Mouse (Mus musculus): ENCODE data around the gene Vtcn1.

Gene Vtcn1

DNA sequence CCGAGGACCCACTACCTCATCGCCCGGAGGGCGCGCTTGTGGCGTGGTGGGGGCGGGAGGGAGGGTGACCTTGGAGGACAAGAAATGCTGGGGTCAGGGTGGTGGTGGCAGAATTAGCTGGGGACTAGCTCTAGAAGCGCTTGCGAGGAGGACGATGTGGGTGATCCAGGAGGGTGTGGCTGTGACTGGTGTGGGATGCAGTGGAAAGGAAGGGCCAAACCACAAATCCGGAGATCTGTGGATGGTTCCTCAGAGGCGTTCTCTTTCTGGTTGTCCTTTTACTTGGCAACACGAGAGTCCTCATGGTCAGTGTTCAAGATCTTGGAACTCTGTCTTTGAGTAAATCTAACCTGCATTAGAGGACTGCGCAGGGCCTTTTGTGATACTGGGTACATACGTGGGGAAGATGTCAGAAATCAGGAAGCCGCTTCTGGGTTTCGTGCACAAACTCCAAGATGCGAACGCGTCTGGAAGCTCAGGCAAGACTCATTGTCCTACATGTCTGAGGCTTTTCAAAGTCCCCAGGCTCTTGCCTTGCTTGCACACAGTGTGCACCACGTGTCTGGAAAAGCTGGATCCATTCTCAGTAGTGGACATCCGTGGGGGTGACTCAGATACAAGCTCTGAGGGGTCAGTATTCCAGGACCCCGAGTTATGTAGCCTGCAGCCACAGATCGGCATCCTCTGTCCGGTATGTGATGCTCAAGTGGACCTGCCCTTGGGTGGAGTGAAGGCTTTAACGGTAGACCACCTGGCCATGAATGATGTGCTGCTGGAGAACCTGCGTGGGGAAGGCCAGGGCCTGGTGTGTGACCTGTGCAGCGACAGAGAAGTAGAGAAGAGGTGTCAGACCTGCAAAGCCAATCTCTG, 97.5 kb downstream of the Vtcn1 start:
- DNase-seq: no peak

DNA sequence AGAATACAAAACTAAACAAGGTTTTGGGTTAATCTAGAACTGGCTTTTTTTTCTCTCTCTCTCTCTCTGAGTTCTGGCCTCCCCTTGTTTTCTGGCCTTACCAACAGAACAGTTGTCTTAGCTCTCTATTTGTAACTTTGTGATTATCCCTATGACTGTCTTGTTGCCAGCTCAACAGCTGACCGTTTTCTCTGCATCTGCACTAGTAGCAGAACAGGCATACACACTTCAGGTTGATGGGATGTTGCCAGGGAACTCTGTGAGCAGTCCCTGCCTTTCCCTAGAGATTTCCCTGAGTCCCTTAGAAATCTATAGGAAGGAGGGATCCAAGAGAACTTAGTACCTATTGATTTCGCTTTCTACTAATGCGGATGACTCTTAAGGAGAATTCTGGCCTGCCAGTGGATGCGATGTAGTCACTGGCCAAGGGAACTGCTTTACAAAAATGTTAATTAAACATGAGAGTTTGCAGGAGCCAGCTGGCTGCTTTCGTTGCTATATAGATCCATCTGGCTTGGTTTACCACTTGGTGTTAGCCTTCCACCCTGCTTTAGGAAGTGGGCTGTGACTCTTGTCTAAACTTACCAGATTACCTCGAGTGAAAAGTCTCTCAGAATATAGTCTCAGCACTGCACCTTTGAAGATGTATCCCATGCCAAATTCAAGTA, 98.9 kb downstream of the Vtcn1 start:
- no peak for DNase-seq

- no peak for DNase-seq
Observed at GRCm38 (mm10) chr3:100925176-100925575, 99.9 kb downstream of the Vtcn1 start.

- no peak for DNase-seq
Observed at GRCm38 (mm10) chr3:100931332-100932076, 106.2 kb downstream of the Vtcn1 start.

DNA sequence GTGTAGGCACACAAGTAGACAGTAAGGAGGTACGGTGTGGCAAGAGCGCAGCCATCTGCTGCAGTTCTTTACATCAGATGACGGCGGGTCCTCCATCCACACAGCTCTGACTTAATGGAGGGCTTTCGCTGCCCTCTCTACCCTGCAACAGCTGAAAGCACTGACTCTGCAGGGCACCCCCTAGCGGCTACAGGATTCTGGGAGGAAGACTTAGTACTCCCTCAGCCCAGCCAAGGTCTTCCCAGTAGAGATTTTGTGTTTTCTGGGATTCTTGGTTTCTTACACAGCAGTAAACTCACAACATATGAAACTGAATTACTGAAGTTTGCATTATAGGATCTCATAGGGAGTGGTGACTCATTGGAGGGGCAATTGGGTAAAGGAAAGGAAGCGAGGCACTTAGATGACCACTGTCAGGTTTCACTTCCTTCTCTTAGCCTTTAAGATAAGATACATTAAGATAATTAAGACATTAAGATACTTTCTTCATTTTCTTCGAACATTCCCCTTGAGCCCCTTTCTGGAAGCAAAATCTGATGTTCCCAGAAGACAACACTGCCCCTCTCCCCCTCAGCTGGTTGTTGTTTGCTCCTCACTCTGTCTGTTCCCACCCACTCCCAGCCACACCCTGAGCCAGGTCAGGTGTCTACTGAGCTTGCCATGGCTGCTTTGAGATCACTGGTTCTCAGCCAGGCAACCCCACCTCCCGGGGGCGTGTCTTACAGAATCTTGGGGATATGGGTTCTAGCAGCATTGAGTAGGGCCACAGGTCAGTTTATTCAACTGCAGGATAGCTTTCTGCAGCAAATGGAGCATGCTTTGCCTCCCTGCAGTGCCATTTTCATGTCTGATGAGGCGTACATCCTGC, 107.1 kb downstream of the Vtcn1 start:
- DNase-seq: no peak

DNA sequence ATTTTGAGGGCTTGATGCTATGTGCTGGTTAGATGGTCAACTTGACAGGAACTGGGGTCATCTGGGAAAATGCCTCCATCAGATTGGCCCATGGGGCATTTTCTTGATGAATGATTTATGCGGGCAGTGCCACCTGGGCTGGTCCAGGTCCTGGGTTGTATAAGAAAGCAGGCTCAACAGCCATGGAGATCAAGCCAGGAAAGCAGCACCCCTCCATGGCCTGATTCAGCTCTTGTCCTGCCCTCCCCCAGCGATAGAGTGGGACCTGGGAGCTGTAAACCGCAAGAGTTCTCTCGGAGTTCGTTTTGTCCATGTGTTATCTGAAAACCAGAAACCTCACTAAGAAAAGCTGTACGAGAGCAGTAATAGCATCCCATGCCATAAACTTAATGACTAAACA, 110.3 kb downstream of the Vtcn1 start:
- DNase-seq: no peak

- DNase-seq: no peak
Observed at GRCm38 (mm10) chr3:100936201-100936600, 110.9 kb downstream of the Vtcn1 start.

DNA sequence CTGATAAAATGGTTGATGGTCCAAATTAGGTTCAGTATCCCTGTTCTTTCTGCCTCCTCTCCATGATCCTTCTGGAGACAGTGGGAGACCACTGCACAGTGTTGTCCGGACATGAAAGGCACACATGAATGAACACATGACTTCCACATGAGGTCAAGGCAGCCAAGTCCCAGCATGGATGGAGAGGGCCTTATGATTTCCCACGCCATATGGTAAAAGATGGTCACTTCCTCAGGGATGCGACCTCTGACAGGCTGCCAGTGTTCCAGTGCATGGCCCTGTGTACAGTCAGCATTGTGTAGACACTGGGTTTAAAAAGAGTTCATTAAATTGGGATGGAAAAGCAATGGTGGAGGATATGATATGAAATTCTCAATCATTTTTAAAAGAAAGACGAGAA, 113.0 kb downstream of the Vtcn1 start:
- DNase-seq: no peak

- DNase-seq: peak; percentile 12
Observed at GRCm38 (mm10) chr3:100940496-100941037, 115.3 kb downstream of the Vtcn1 start.

Data from kidney, postnatal 14 days (tissue).